Mouse (Mus musculus): ENCODE data around the gene Invs. TPM values are rescaled to one million over a fixed set of nuclear protein-coding genes. Genes with fewer than 3 reads are reported as not detected.

Invs gene
- polyA plus RNA-seq, 1 experiment = 1.8 TPM

DNA sequence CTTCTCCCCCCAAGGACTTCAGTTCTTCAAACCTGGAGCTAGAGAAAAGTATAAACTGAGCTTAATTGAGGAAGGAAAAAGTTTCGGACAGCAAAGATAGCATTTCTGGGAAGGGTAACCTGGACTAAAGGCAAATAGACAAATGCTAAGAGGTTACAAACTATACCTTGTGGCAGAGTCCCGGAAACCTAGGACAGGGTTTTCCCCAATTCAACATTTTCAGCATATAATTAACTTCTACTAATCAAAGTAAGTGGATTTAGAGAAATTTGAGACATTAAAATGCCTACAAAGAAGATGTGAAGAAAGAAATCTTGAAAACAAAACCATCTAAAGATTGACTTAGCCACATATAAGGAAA is 194.1 kb downstream of the Invs start:
- TF ChIP-seq POLR2A (IDR thresholded peaks at IDR 0.05; ENCODE audit: low read depth, low read length) = no peak
- TF ChIP-seq CTCF (IDR thresholded peaks at IDR 0.05; ENCODE audit: extremely low read depth, insufficient read length, insufficient replicate concordance, low read depth, low read length) = no peak
- WGBS = 55% methylated on average over 2 of the region's 2 CpGs
- peaks cover 1% of the 10 kb centered on the region for H3K36me3 ChIP-seq (ENCODE audit: control insufficient read depth, insufficient read depth, low read length)
- no peak overlapping the region for H3K27ac ChIP-seq (ENCODE audit: insufficient read depth, low read depth, low read length)
- H3K4me1 ChIP-seq (ENCODE audit: control insufficient read depth, insufficient read depth, insufficient read length, low read length) = no peaks in the 10 kb centered on the region; the same call in none of the 2 replicates
- no peaks in the 10 kb centered on the region for H3K27me3 ChIP-seq (ENCODE audit: control insufficient read depth, insufficient read depth, low read length)
- peak overlapping the region; percentile 97 for H3K4me3 ChIP-seq (ENCODE audit: low read depth, low read length)

DNA sequence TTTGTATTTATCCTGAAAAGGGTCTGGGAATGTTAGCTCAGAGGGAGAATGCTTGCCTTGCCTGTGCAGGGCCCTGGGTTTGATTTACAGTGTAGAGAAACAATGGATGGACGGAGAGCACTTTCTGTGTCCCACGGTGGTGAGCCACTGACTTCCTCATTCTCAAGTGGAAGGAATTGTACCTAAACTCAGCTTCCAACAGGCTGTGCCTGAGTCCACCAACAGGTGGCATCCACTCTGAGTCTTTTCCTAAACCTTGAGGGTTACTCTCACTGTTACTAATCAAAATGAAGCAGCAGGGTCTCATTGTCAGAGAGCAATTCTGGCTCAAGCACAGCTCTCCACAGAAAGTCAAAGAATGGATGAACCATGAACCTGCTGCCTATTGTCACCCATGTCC is 201.7 kb downstream of the Invs start:
- WGBS = 16% methylated on average over 2 of the region's 2 CpGs
- no peaks in the 10 kb centered on the region for H3K4me1 ChIP-seq (ENCODE audit: control insufficient read depth, insufficient read depth, insufficient read length, low read length)
- H3K4me3 ChIP-seq (ENCODE audit: low read depth, low read length) = no peak overlapping the region
- TF ChIP-seq POLR2A (IDR thresholded peaks at IDR 0.05; ENCODE audit: low read depth, low read length) (no peak), CTCF (IDR thresholded peaks at IDR 0.05; ENCODE audit: extremely low read depth, insufficient read length, insufficient replicate concordance, low read depth, low read length) (no peak)
- H3K36me3 ChIP-seq (ENCODE audit: control insufficient read depth, insufficient read depth, low read length) = no peaks in the 10 kb centered on the region
- no peak overlapping the region for H3K27ac ChIP-seq (ENCODE audit: insufficient read depth, low read depth, low read length)
- H3K27me3 ChIP-seq (ENCODE audit: control insufficient read depth, insufficient read depth, low read length) = no peaks in the 10 kb centered on the region

Other genes starting within 250 kb of the Invs start
- gene Nr4a3, start 234.6 kb upstream of the Invs start, polyA plus RNA-seq (2012; rRNA removed) = 2.2 and 3.9 TPM in 2 replicates
- 1.0 and 2.0 TPM in 2 replicates for gene Stx17, start 154.8 kb upstream of the Invs start, polyA plus RNA-seq (2012; rRNA removed)
- gene Erp44, start 202 bp upstream of the Invs start, polyA plus RNA-seq (2012; rRNA removed) = 3.1 and 6.9 TPM in 2 replicates
- 1.5 and 3.0 TPM in 2 replicates for gene Tex10, start 193.7 kb downstream of the Invs start, polyA plus RNA-seq (2012; rRNA removed)